9 mouse cellular contexts compared by ENCODE assay signal in genomic region chr16:20708939-20709734, GRCm38 (mm10). TPM values are rescaled to one million over a fixed set of nuclear protein-coding genes. Genes with fewer than 3 reads are reported as not detected.
DNase-seq lines count a peak whose midpoint lies in the region; ATAC-seq lines count a peak whose summit lies in the region.
"Had no signal": no experiment of that assay in that cellular context is flagged by ENCODE, and none has a peak within 500 bp of the region (broad histone marks: within the 10 kb centered on the region; RNA-seq: fewer than 3 reads in every experiment).

No protein-coding gene starts in this region.

- H3K36me3 ChIP-seq in neural tube, embryonic 13.5 days, result peaks cover 91% of the 10 kb centered on the region

- H3K27ac ChIP-seq in neural tube, embryonic 13.5 days (replicated peaks), result no peak overlapping the region

- H3K4me2 ChIP-seq in neural tube, embryonic 13.5 days, result no peak overlapping the region
- H3K4me2 ChIP-seq: liver, embryonic 13.5 days had no signal

- H3K27me3 ChIP-seq in neural tube, embryonic 13.5 days, result no peaks in the 10 kb centered on the region
- H3K27me3 ChIP-seq: liver, embryonic 13.5 days had no signal

- peaks cover 20% of the 10 kb centered on the region for H3K4me1 ChIP-seq in neural tube, embryonic 13.5 days (replicated peaks)

- DNase-seq in heart, adult 11 months, result peak; percentile 90
- DNase-seq in heart, adult 9 months (ENCODE audit: low spot score in 2 of 2), result no peak
- peak; percentile 60 to 65 for DNase-seq in B cell, adult 2 months
- DNase-seq in embryo, embryonic 11 days, result peak; percentile 81
- peak; percentile 69 for DNase-seq in kidney, postnatal 10 days
- no peak for DNase-seq in frontal cortex, postnatal 10 days (ENCODE audit: low spot score in 2 of 2)
- DNase-seq in left cerebral cortex, adult 8-10 months (ENCODE audit: low spot score in 2 of 2), result no peak
- DNase-seq: liver, embryonic 13.5 days had no signal

- no peaks in the 10 kb centered on the region for H3K9me3 ChIP-seq in neural tube, embryonic 13.5 days
- H3K9me3 ChIP-seq: liver, embryonic 13.5 days had no signal

- H3K9ac ChIP-seq in neural tube, embryonic 13.5 days, result peak overlapping the region; percentile 17; the same call in 1 of the 2 replicates
- H3K9ac ChIP-seq: liver, embryonic 13.5 days had no signal

- 74% methylated on average over 19 of the region's 19 CpGs for WGBS in neural tube, embryonic 13.5 days

- H3K4me3 ChIP-seq in neural tube, embryonic 13.5 days, result no peak overlapping the region
- H3K4me3 ChIP-seq: liver, embryonic 13.5 days had no signal

- ATAC-seq in neural tube, embryonic 13.5 days (ENCODE audit: low read depth), result peak; percentile 62

RNA-seq across cellular contexts. Expression of gene Polr2h, which starts 8.3 kb away (rescaled TPM):
- polyA plus RNA-seq in neural tube, embryonic 13.5 days (2015; fragmentation: Nextera tagmentation; extraction: Ambion mirVana), result 89.9 and 92.3 TPM in 2 replicates
- total RNA-seq in left cerebral cortex, adult 8-10 months (2022), result 10 to 100 TPM; 19.6 to 26.6 (median 21.2) TPM

RNA-seq across cellular contexts. Expression of gene Clcn2, which starts 8.4 kb away (rescaled TPM):
- polyA plus RNA-seq in neural tube, embryonic 13.5 days (2015; fragmentation: Nextera tagmentation; extraction: Ambion mirVana), result 30.8 and 31.4 TPM in 2 replicates
- 10 to 100 TPM; 63.2 to 75.5 (median 71.9) TPM for total RNA-seq in left cerebral cortex, adult 8-10 months (2022)

RNA-seq across cellular contexts. Expression of gene Fam131a, which starts 16.1 kb away (rescaled TPM):
- 26.3 and 27.8 TPM in 2 replicates for polyA plus RNA-seq in neural tube, embryonic 13.5 days (2015; fragmentation: Nextera tagmentation; extraction: Ambion mirVana)
- 100 to 1,000 TPM; 271 to 291 (median 283) TPM for total RNA-seq in left cerebral cortex, adult 8-10 months (2022)

RNA-seq across cellular contexts. Expression of gene Chrd, which starts 23.8 kb away (rescaled TPM):
- polyA plus RNA-seq in neural tube, embryonic 13.5 days (2015; fragmentation: Nextera tagmentation; extraction: Ambion mirVana), result 5.8 and 6.9 TPM in 2 replicates
- total RNA-seq in left cerebral cortex, adult 8-10 months (2022), result 10 to 100 TPM; 26.7 to 42.0 (median 32.0) TPM

RNA-seq across cellular contexts. Expression of gene Thpo, which starts 25.2 kb away (rescaled TPM):
- 0.99 and 1.5 TPM in 2 replicates for polyA plus RNA-seq in neural tube, embryonic 13.5 days (2015; fragmentation: Nextera tagmentation; extraction: Ambion mirVana)
- 1 to 10 TPM; 5.2 to 7.2 (median 5.8) TPM for total RNA-seq in left cerebral cortex, adult 8-10 months (2022)

Comparison
In these comparisons a context has a peak if more than half of its experiments do, and no peak if none do; other contexts are left out.
1. DNase-seq: peak in heart, adult 11 months (single experiment), B cell, adult 2 months (2 of 2), embryo, embryonic 11 days (single experiment) and kidney, postnatal 10 days (single experiment); none in heart, adult 9 months (0 of 2), frontal cortex, postnatal 10 days (0 of 2) and left cerebral cortex, adult 8-10 months (0 of 2).